Mouse (Mus musculus) intestine, postnatal 0 days (tissue): Measurements from ENCODE around the gene Klhl15. TPM values are rescaled to one million over a fixed set of nuclear protein-coding genes. Genes with fewer than 3 reads are reported as not detected.

ENCODE experiments used
- ATAC-seq: fragments of 200-750 bp; cut with Nextera tagmentation; 2 replicates; pipeline ENCODE4 v1.8.0; 2017; ENCODE audit warnings: mild to moderate bottlenecking, moderate TSS enrichment, moderate library complexity
- H3K27ac ChIP-seq: fragments of 300-500 bp; sonication (generic); 2 replicates; pipeline ENCODE4 v1.5.1; 2014; ENCODE audit warnings: mild to moderate bottlenecking, low read depth, low read length, moderate library complexity
- H3K27me3 ChIP-seq: fragments of 300-500 bp; sonication (generic); replicated peaks from 2 replicates; pipeline ENCODE4 v1.6.1; 2014; ENCODE audit warnings: low read length, mixed read lengths; ENCODE audit not compliant: control insufficient read depth, insufficient read depth
- H3K36me3 ChIP-seq: fragments of 300-500 bp; sonication (generic); 2 replicates; pipeline ENCODE4 v1.6.1; 2014; ENCODE audit warnings: mild to moderate bottlenecking, moderate library complexity; ENCODE audit not compliant: control insufficient read depth, insufficient read depth
- H3K4me1 ChIP-seq: fragments of 300-500 bp; sonication (generic); replicated peaks from 2 replicates; pipeline ENCODE4 v1.6.1; 2014; ENCODE audit warnings: antibody characterized with exemption, low read length, mixed read lengths; ENCODE audit not compliant: control insufficient read depth, insufficient read depth
- H3K4me2 ChIP-seq: fragments of 300-500 bp; sonication (generic); replicated peaks from 2 replicates; pipeline ENCODE4 v1.6.1; 2014; ENCODE audit warnings: low read depth, mild to moderate bottlenecking, moderate library complexity
- H3K4me3 ChIP-seq: fragments of 300-500 bp; sonication (generic); 2 replicates; pipeline ENCODE4 v1.5.1; 2014; ENCODE audit warnings: low read depth, low read length
- H3K9ac ChIP-seq: fragments of 300-500 bp; sonication (generic); 2 replicates; pipeline ENCODE4 v1.6.1; 2014; ENCODE audit warnings: mild to moderate bottlenecking, low read depth, low read length
- H3K9me3 ChIP-seq: fragments of 300-500 bp; sonication (generic); 2 replicates; pipeline ENCODE4 v1.6.1; 2016; ENCODE audit warnings: mixed run types; ENCODE audit not compliant: control insufficient read depth
- CTCF ChIP-seq: sonication (generic); IDR thresholded peaks from 2 replicates; pipeline ENCODE4 v1.5.1; 2016; ENCODE audit warnings: low read depth, mild to moderate bottlenecking, control low read depth, antibody characterized with exemption, moderate library complexity
- WGBS: fragments of 180-500 bp; shearing (Covaris S2); extraction: QIAGEN DNeasy Blood & Tissue Kit; methylation state at CpG from one replicate; pipeline ENCODE4 v1.1.7; 2014; 5-methylcytosine and 5-hydroxymethylcytosine counted together
- polyA plus RNA-seq: library from polyadenylated mRNA; unstranded; fragments of >200 nt; fragmentation: Nextera tagmentation; extraction: Ambion mirVana; gene quantifications from 2 replicates; pipeline ENCODE4 v1.2.1, GENCODE M21; 2015

The Klhl15 gene
- polyA plus RNA-seq, 1 experiment from 2014 or later: 4.7 TPM

GRCm38 (mm10) chrX:94213384-94213783 is 21.0 kb upstream of the Klhl15 start:
- Histone ChIP-seq H3K4me3 (peak overlapping the region; percentile 87), H3K4me1 (no peaks in the 10 kb centered on the region), H3K27me3 (no peaks in the 10 kb centered on the region), H3K27ac (peak overlapping the region; percentile 64; the same call in 1 of the 2 replicates), H3K9me3 (no peaks in the 10 kb centered on the region), H3K9ac (no peak overlapping the region), H3K36me3 (peaks cover 6% of the 10 kb centered on the region; the same call in 1 of the 2 replicates), H3K4me2 (peak overlapping the region; percentile 70)
- 6% methylated on average over 7 of the region's 7 CpGs for WGBS
- no peak for ATAC-seq
- TF ChIP-seq CTCF: no peak; the same call in 1 of the 2 replicates

GRCm38 (mm10) chrX:94233432-94233831 is 967 bp upstream of the Klhl15 start:
- 37% methylated on average over 5 of the region's 5 CpGs for WGBS
- Histone ChIP-seq H3K4me2 (peak overlapping the region; percentile 65), H3K36me3 (no peaks in the 10 kb centered on the region), H3K4me1 (no peaks in the 10 kb centered on the region), H3K4me3 (peak overlapping the region; percentile 67), H3K27me3 (no peaks in the 10 kb centered on the region), H3K9me3 (no peaks in the 10 kb centered on the region), H3K27ac (no peak overlapping the region), H3K9ac (no peak overlapping the region)
- no peak for ATAC-seq
- no peak for TF ChIP-seq CTCF

DNA sequence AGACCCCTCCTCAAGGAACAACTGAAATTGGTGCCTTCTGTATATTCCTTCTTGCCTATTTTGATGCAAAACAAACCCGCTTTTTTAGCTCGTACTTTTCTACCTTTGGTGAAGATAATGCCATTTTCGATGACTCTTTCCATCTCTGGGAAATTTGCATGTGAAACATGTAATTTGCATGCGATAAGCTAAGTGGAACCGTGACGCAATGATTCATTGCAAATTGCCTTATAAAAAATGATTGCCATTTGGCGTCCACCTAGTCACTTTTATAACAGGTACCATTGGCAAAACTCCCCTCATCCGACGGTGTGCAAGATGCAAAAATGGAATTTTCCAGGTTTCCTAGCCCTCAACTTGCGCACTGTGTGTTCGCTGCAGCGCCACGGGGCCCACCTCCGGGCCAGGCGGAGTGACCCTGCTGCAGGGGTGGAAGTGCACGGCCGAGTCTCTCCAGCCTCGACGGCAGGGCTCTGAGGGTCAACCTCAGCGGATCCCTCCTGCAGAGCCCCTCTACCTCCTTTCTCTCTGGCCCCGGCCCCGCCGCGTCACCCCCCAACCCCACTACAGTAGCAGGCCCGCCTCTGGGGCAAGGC is 365 bp upstream of the Klhl15 start:
- Histone ChIP-seq H3K27me3 (no peaks in the 10 kb centered on the region), H3K9me3 (no peaks in the 10 kb centered on the region), H3K4me1 (no peaks in the 10 kb centered on the region), H3K9ac (peak overlapping the region; percentile 69), H3K27ac (peak overlapping the region; percentile 90), H3K36me3 (no peaks in the 10 kb centered on the region), H3K4me2 (peak overlapping the region; percentile 65), H3K4me3 (peak overlapping the region; percentile 67)
- 14% methylated on average over 25 of the region's 25 CpGs for WGBS
- TF ChIP-seq CTCF: no peak
- peak; percentile 58 for ATAC-seq

DNA sequence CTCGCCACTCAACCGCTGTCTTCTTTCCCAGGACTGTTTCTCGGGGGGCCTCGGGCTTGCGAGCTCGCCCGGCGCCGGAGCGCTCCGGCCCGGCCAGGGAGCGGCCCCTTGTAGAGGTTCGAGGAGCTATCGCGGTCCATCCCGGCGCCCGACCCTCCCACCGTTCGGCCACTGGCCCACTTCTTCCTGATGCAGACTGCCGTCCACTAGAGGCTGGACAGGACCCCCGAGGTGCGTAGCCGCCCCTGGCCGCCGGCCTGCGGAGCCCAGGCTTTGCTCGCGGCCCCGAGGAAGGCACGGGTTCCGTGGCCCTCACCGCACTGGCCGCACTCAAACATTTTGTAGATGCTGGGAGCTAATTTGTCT is 774 bp downstream of the Klhl15 start:
- Histone ChIP-seq H3K4me2 (peak overlapping the region; percentile 65), H3K4me1 (no peaks in the 10 kb centered on the region), H3K4me3 (peak overlapping the region; percentile 67), H3K27me3 (no peaks in the 10 kb centered on the region), H3K36me3 (no peaks in the 10 kb centered on the region), H3K9me3 (no peaks in the 10 kb centered on the region), H3K9ac (peak overlapping the region; percentile 69), H3K27ac (peak overlapping the region; percentile 90)
- WGBS: 15% methylated on average over 35 of the region's 35 CpGs
- TF ChIP-seq CTCF: no peak
- no peak for ATAC-seq

DNA sequence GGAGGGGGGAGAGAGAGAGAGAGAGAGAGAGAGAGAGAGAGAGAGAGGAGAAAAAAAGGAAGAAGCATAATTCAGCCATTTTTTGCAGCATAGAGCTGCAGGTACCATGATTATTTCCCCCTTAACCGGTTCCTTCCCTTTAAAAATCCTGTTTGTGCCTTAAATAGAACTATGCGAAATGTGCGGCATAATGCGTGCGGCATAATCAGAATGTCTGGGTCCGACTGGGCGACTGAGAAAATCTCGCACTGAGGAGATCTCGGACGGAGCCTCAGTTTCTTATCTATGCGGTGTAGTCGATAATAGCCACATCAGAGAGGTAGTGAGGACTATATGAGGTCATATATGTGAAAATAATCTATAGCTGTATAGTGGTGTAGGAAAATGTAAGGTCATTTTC is 1.2 kb downstream of the Klhl15 start:
- Histone ChIP-seq H3K27ac (no peak overlapping the region), H3K4me1 (no peaks in the 10 kb centered on the region), H3K4me3 (peak overlapping the region; percentile 67), H3K27me3 (no peaks in the 10 kb centered on the region), H3K9ac (peak overlapping the region; percentile 69; the same call in 1 of the 2 replicates), H3K9me3 (no peaks in the 10 kb centered on the region), H3K36me3 (no peaks in the 10 kb centered on the region), H3K4me2 (peak overlapping the region; percentile 65)
- TF ChIP-seq CTCF: no peak
- WGBS: 18% methylated on average over 12 of the region's 12 CpGs
- ATAC-seq: no peak

DNA sequence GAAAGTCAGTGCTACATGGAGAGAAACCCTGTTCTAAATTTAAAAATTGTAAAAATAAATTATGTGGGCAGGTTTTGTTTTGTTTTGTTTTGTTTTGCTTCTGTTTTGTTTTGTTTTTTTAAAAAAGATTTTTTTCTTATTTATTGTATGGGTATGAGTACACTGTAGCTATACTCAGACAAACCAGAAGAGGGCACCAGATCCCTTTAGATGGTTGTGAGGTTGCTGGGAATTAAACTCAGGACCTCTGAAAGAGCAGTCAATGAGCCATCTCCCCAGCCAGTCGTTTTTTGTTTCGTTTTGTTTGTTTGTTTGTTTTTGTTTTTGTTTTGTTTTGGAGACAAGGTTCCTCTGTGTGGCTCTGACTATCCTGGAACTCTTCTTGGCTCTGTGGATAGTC is 54.5 kb downstream of the Klhl15 start:
- 11% methylated on average over 2 of the region's 2 CpGs for whole genome bisulfite sequencing
- Histone ChIP-seq H3K27ac (no peak overlapping the region), H3K4me3 (no peak overlapping the region), H3K4me1 (no peaks in the 10 kb centered on the region), H3K27me3 (no peaks in the 10 kb centered on the region), H3K4me2 (no peak overlapping the region), H3K36me3 (no peaks in the 10 kb centered on the region), H3K9me3 (no peaks in the 10 kb centered on the region), H3K9ac (no peak overlapping the region)
- no peak for ATAC-seq
- peak; percentile 68 for TF ChIP-seq CTCF
